Mouse (Mus musculus): ENCODE data around the gene Ypel5. TPM values are rescaled to one million over a fixed set of nuclear protein-coding genes. Genes with fewer than 3 reads are reported as not detected.

Gene Ypel5
- total and polyA plus RNA-seq, 3 experiments: 26.6 to 36.4 (median 35.6) TPM

GRCm38 (mm10) chr17:72845521-72845920, 9.3 kb downstream of the Ypel5 start:
- TF ChIP-seq CTCF (IDR thresholded peaks at IDR 0.05) (no peak), EP300 (IDR thresholded peaks at IDR 0.05; ENCODE audit: insufficient read depth, low read depth, low read length) (no peak)
- Histone ChIP-seq H3K79me2 (replicated peaks; ENCODE audit: control insufficient read depth, insufficient read depth, low read length) (peaks cover 8% of the 10 kb centered on the region), H3K27ac (no peak overlapping the region), H3K4me3 (no peak overlapping the region), H3K4me1 (ENCODE audit: control insufficient read depth, insufficient read depth, low read length) (no peaks in the 10 kb centered on the region; the same call in 1 of the 2 replicates), H3K9ac (ENCODE audit: low read depth, low read length) (no peak overlapping the region), H3K27me3 (ENCODE audit: control insufficient read depth, insufficient read depth, low read length) (no peaks in the 10 kb centered on the region), H3K36me3 (ENCODE audit: control insufficient read depth, insufficient read depth, low read length) (peaks cover 34% of the 10 kb centered on the region)
- intact Hi-C loops (cut with DNase I): no loop called here
- no peak for DNase-seq

GRCm38 (mm10) chr17:72855298-72855697, 19.0 kb downstream of the Ypel5 start:
- TF ChIP-seq CTCF (IDR thresholded peaks at IDR 0.05): peak; percentile 34
- no peak for TF ChIP-seq POLR2A (IDR thresholded peaks at IDR 0.05; ENCODE audit: insufficient read depth, low read depth, low read length)
- Histone ChIP-seq H3K79me2 (replicated peaks; ENCODE audit: control insufficient read depth, insufficient read depth, low read length) (no peaks in the 10 kb centered on the region), H3K4me1 (ENCODE audit: control insufficient read depth, insufficient read depth, low read length) (no peaks in the 10 kb centered on the region), H3K9ac (ENCODE audit: low read depth, low read length) (no peak overlapping the region), H3K4me3 (no peak overlapping the region), H3K36me3 (ENCODE audit: control insufficient read depth, insufficient read depth, low read length) (no peaks in the 10 kb centered on the region), H3K27me3 (ENCODE audit: control insufficient read depth, insufficient read depth, low read length) (no peaks in the 10 kb centered on the region), H3K27ac (no peak overlapping the region)
- WGBS: 96% methylated on average over 1 of the region's 1 CpGs
- intact Hi-C loops (cut with DNase I): loop anchor here (5.0 kb wide), 2 partner anchors 242 to 887 kb away; no protein-coding TSS in a partner anchor
- no peak for DNase-seq

- Histone ChIP-seq H3K79me2 (replicated peaks; ENCODE audit: control insufficient read depth, insufficient read depth, low read length) (no peaks in the 10 kb centered on the region), H3K36me3 (ENCODE audit: control insufficient read depth, insufficient read depth, low read length) (no peaks in the 10 kb centered on the region), H3K4me3 (no peak overlapping the region), H3K4me1 (ENCODE audit: control insufficient read depth, insufficient read depth, low read length) (no peaks in the 10 kb centered on the region), H3K27me3 (ENCODE audit: control insufficient read depth, insufficient read depth, low read length) (no peaks in the 10 kb centered on the region), H3K9ac (ENCODE audit: low read depth, low read length) (no peak overlapping the region), H3K27ac (no peak overlapping the region)
- intact Hi-C loops (cut with DNase I): loop anchor here (1.0 to 5.0 kb wide), 4 partner anchors 33 to 884 kb away; no protein-coding TSS in a partner anchor
- DNase-seq: peak; percentile 42 to 60
- 49% methylated on average over 13 of the region's 13 CpGs for WGBS
- TF ChIP-seq EP300 (IDR thresholded peaks at IDR 0.05; ENCODE audit: insufficient read depth, low read depth, low read length) (0 out of 2 replicates have a peak, but pooled peaks have one; percentile 8), CTCF (IDR thresholded peaks at IDR 0.05) (peak; percentile 85), POLR2A (IDR thresholded peaks at IDR 0.05; ENCODE audit: insufficient read depth, low read depth, low read length) (no peak)
Observed at GRCm38 (mm10) chr17:72857677-72858633, 21.7 kb downstream of the Ypel5 start.

GRCm38 (mm10) chr17:72863226-72863625, 27.0 kb downstream of the Ypel5 start:
- intact Hi-C loops (cut with DNase I): no loop called here
- DNase-seq: no peak
- Histone ChIP-seq H3K4me1 (ENCODE audit: control insufficient read depth, insufficient read depth, low read length) (no peaks in the 10 kb centered on the region), H3K4me3 (no peak overlapping the region), H3K79me2 (replicated peaks; ENCODE audit: control insufficient read depth, insufficient read depth, low read length) (no peaks in the 10 kb centered on the region), H3K27ac (no peak overlapping the region), H3K9ac (ENCODE audit: low read depth, low read length) (no peak overlapping the region), H3K27me3 (ENCODE audit: control insufficient read depth, insufficient read depth, low read length) (no peaks in the 10 kb centered on the region), H3K36me3 (ENCODE audit: control insufficient read depth, insufficient read depth, low read length) (no peaks in the 10 kb centered on the region)
- no peak for TF ChIP-seq EP300 (IDR thresholded peaks at IDR 0.05; ENCODE audit: insufficient read depth, low read depth, low read length)
- WGBS: 66% methylated on average over 10 of the region's 10 CpGs

GRCm38 (mm10) chr17:72866624-72867245, 30.5 kb downstream of the Ypel5 start:
- intact Hi-C loops (cut with DNase I): no loop called here
- no peak for DNase-seq
- no peak overlapping the region for H3K4me3 ChIP-seq
- TF ChIP-seq EP300 (IDR thresholded peaks at IDR 0.05; ENCODE audit: insufficient read depth, low read depth, low read length): no peak
- no peak for TF ChIP-seq CTCF (IDR thresholded peaks at IDR 0.05)
- no peak for TF ChIP-seq POLR2A (IDR thresholded peaks at IDR 0.05; ENCODE audit: insufficient read depth, low read depth, low read length)
- 79% methylated on average over 3 of the region's 3 CpGs for WGBS
- H3K27ac ChIP-seq: no peak overlapping the region
- H3K79me2 ChIP-seq (replicated peaks; ENCODE audit: control insufficient read depth, insufficient read depth, low read length): no peaks in the 10 kb centered on the region
- no peak overlapping the region for H3K9ac ChIP-seq (ENCODE audit: low read depth, low read length)
- no peaks in the 10 kb centered on the region for H3K4me1 ChIP-seq (ENCODE audit: control insufficient read depth, insufficient read depth, low read length)
- no peaks in the 10 kb centered on the region for H3K27me3 ChIP-seq (ENCODE audit: control insufficient read depth, insufficient read depth, low read length)
- H3K36me3 ChIP-seq (ENCODE audit: control insufficient read depth, insufficient read depth, low read length): no peaks in the 10 kb centered on the region

GRCm38 (mm10) chr17:72868181-72868580, 31.9 kb downstream of the Ypel5 start:
- Histone ChIP-seq H3K79me2 (replicated peaks; ENCODE audit: control insufficient read depth, insufficient read depth, low read length) (no peaks in the 10 kb centered on the region), H3K27ac (no peak overlapping the region), H3K9ac (ENCODE audit: low read depth, low read length) (no peak overlapping the region), H3K4me3 (no peak overlapping the region), H3K27me3 (ENCODE audit: control insufficient read depth, insufficient read depth, low read length) (no peaks in the 10 kb centered on the region), H3K36me3 (ENCODE audit: control insufficient read depth, insufficient read depth, low read length) (no peaks in the 10 kb centered on the region), H3K4me1 (ENCODE audit: control insufficient read depth, insufficient read depth, low read length) (no peaks in the 10 kb centered on the region)
- intact Hi-C loops (cut with DNase I): no loop called here
- DNase-seq: no peak
- TF ChIP-seq EP300 (IDR thresholded peaks at IDR 0.05; ENCODE audit: insufficient read depth, low read depth, low read length) (no peak), POLR2A (IDR thresholded peaks at IDR 0.05; ENCODE audit: insufficient read depth, low read depth, low read length) (no peak), CTCF (IDR thresholded peaks at IDR 0.05) (no peak)
- 91% methylated on average over 2 of the region's 2 CpGs for WGBS
